Mouse (Mus musculus): ENCODE results near the gene Ube2d2b. TPM values are rescaled to one million over a fixed set of nuclear protein-coding genes. Genes with fewer than 3 reads are reported as not detected.

The Ube2d2b gene
- total RNA-seq (2021): not detected

DNA sequence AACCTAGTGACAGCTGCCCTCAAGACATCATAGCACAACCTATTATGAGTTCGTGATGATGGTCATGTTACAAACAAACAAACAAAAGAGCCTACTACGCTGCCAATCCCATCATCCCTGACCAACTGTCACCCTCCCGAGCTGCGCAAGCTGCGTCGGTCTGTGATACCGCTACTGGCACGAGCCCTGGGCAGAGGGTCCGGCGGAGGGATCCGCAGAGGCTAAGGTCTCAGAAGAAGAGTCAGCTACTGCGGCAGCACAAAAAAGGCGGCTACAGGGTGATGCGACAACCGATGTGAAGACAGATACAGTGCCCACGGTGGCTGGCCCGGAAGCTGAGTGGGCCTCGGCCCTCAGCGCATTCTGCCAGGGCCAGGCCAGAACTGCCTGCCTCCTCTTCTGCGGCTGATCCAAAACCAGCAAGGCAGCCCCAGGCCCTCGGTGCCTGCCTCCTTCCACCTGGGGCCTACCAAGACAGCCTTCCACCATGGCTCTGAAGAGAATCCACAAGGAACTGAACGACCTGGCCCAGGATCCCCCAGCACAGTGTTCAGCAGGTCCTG lies at the start of gene Ube2d2b:
TSS of gene Ube2d2b (plus strand) at position 102 of the 563 bp plus-strand sequence.
- intact Hi-C loops (cut with DNase I): no loop called here
- DNase-seq (ENCODE audit: low spot score): no peak

DNA sequence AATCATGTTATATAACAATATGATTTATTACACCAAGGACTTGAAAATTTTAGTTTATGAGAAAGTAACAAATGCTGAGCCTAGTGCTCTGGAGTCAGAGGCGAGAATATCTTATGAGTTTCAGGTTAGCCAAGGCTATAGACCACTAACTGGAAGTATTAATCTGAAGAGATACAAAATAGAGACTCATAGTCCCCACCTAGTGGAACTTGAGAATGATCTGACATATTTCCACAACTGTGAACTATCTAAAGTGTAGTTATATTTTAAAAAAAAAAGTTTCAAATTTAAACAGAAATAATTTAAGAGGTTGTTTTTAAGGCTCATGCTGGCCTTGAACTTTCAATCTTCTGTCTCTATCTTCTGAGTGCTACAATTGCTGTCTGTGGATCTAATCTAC lies 47.5 kb upstream of the Ube2d2b start:
- intact Hi-C loops (cut with DNase I): no loop called here
- no peak for DNase-seq (ENCODE audit: low spot score)

GRCm38 (mm10) chr5:107787682-107788443 lies 42.0 kb upstream of the Ube2d2b start:
- no peak for DNase-seq (ENCODE audit: low spot score)
- intact Hi-C loops (cut with DNase I): no loop called here

DNA sequence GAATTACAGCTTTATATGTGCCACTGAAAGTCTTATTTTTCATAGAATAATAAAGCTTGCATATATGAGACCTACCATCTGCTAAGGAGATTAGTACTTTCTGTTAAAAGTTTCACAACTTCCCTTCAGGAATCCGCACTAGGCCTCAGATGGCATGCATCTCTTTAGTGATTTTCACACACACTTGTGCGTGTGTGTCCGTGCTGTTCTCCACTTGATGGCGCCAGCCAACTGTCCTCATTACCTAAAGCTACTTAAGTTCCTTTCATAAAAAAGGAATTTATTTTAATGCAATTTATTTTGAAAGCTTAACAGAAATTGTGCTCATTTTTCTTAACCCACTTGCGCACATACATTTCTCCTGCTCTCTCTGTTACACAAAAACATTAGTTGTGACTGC lies 40.4 kb upstream of the Ube2d2b start:
- DNase-seq (ENCODE audit: low spot score): no peak
- intact Hi-C loops (cut with DNase I): no loop called here

DNA sequence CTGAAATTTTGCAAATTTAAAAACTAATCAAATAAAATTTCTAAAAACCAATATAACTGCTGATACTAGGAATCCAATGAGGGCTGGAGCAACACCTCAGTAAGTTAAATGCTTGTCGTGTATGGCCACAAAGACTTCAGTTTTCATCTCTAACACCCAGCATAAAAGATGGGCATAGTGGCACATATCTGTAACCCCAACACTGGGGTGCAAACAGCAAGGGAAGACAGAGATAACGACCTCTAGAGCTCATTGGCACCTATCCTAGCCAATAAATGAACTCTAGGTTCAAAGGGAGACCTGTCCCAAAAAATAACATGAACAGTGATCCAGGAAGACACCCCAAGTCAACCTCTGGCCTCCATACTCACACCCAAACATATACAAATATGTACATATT lies 37.9 kb upstream of the Ube2d2b start:
- intact Hi-C loops (cut with DNase I): loop anchor here (5.0 kb wide), 3 partner anchors 85 to 180 kb away; partner anchors contain the start of gene Evi5
- DNase-seq (ENCODE audit: low spot score): no peak

DNA sequence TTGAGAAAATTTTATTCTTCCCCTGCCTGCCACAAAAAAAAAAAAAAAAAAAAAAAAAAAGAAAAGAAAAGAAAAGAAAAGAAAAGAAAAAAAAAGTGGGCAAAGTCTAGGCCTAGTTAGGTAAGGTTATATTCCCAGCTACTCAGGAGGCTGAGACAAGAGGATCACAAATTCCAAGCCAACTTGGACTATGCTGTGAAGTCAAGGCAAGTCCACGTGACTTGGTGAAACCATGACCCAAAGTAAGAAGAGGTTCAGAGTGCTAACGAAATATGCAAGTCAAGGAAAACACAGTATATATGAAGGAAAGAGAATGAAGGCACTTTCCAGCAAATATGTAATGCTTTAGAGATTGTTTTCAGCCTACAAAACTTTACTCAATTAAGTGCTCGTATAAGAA lies 37.4 kb upstream of the Ube2d2b start:
- DNase-seq (ENCODE audit: low spot score): no peak
- intact Hi-C loops (cut with DNase I): loop anchor here (5.0 kb wide), 3 partner anchors 85 to 180 kb away; partner anchors contain the start of gene Evi5

DNA sequence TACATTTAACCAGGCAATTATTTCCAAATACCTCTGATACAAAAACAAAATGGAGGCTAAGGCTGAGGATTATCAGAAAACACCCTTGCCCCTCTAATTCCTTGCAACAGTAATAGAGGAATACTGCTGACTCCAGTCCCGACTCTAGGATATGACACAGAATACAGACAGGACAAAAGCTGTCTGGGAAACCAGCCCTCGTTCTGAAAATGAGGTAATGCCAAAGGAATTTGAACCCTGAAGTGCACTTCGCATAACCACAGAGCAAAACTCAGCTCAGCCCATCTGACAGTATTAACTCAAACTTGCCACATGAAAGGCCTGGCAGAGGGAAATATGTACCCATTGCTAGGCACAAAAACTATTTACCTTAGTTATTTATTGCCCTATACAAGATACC lies 36.6 kb upstream of the Ube2d2b start:
- intact Hi-C loops (cut with DNase I): loop anchor here (5.0 kb wide), 3 partner anchors 84 to 181 kb away; partner anchors contain the start of gene Evi5
- no peak for DNase-seq (ENCODE audit: low spot score)

DNA sequence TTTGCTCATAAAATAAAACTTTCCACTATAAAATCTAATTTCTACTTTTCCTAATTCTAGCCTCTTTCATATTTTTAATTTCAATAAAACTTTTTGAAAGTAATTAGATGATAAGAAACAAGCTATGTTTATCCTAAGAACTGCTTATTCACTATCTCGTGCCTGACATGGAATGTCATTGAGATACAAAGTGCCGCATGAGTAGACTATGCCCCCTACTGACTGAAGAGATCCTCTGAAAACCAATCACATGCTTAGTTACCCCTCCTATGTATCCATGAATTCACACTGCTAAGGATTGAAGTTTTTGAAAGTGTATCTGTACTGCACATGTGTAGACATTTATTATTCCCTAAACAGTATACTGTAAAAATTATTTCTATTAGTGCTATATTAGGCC lies 36.0 kb upstream of the Ube2d2b start:
- DNase-seq (ENCODE audit: low spot score): no peak
- intact Hi-C loops (cut with DNase I): loop anchor here (5.0 kb wide), 3 partner anchors 83 to 182 kb away; partner anchors contain the start of gene Evi5

DNA sequence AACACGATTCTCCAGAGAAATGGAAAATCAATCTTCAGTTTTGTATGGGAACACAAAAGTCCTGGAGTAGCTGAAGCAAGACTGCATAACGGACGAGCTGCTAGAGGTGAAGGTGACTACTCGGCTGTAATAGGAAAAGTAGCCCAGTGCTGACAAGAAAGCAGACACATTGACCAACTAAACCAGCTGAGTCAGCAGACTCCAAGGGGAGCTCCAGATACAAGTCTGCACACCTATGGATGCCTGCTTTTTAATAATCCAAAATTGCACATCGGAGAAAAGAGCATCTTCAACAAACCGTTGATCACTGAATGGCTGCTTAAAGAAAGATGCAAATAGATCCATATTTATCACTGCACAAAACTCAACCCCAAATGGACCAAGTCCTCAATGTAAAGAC lies 31.6 kb upstream of the Ube2d2b start:
- no peak for DNase-seq (ENCODE audit: low spot score)
- intact Hi-C loops (cut with DNase I): no loop called here

DNA sequence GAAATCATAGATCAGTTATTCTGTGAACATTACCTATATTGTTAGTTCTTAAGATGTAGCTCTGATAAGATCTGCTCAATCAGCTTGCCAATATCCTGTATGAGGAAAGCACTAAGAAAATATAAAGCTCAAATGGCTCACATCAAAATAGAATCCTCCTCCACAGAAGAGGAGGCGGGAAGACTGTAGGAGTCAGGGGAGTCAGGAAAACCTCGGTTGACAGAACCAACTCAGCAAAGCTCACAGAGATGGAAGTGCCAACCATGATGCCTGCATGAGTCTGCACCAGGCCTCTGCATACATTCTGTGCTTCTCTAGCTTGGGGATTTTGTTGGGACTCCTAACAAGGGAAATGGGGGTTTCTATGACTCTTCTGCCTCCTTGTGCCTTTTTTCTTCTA lies 28.7 kb upstream of the Ube2d2b start:
- DNase-seq (ENCODE audit: low spot score): no peak
- intact Hi-C loops (cut with DNase I): no loop called here

- intact Hi-C loops (cut with DNase I): no loop called here
- DNase-seq (ENCODE audit: low spot score): no peak
Observed at GRCm38 (mm10) chr5:107802621-107803020, 27.3 kb upstream of the Ube2d2b start.

- DNase-seq (ENCODE audit: low spot score): no peak
- intact Hi-C loops (cut with DNase I): no loop called here
Observed at GRCm38 (mm10) chr5:107807496-107807895, 22.4 kb upstream of the Ube2d2b start.

GRCm38 (mm10) chr5:107814651-107815050 lies 15.2 kb upstream of the Ube2d2b start:
- intact Hi-C loops (cut with DNase I): no loop called here
- DNase-seq (ENCODE audit: low spot score): no peak

- no peak for DNase-seq (ENCODE audit: low spot score)
- intact Hi-C loops (cut with DNase I): no loop called here
Observed at GRCm38 (mm10) chr5:107822521-107822920, 7.4 kb upstream of the Ube2d2b start.

DNA sequence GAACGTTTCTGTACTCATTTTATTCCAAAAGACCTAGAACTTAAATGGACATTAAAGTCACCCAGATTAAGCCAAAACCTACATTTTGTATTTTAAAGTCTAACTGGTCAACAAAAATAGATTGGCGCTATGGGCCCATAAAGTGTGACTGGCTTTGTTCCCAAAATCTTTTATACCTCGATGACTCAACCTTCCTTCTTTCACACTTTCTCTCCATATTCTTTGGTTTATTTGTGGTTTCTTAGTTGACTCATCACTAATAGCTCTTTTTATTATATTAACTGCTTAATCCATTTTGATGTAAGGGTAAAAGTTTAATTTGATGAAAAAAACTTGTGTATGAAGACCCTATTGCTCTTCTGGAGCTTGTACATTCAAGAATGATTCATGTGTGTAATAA lies 1.5 kb downstream of the Ube2d2b start:
- intact Hi-C loops (cut with DNase I): no loop called here
- DNase-seq (ENCODE audit: low spot score): no peak

- DNase-seq (ENCODE audit: low spot score): no peak
- intact Hi-C loops (cut with DNase I): no loop called here
Observed at GRCm38 (mm10) chr5:107834287-107834686, 4.4 kb downstream of the Ube2d2b start.

- no peak for DNase-seq (ENCODE audit: low spot score)
- intact Hi-C loops (cut with DNase I): no loop called here
Observed at GRCm38 (mm10) chr5:107838891-107839644, 9.2 kb downstream of the Ube2d2b start.

DNA sequence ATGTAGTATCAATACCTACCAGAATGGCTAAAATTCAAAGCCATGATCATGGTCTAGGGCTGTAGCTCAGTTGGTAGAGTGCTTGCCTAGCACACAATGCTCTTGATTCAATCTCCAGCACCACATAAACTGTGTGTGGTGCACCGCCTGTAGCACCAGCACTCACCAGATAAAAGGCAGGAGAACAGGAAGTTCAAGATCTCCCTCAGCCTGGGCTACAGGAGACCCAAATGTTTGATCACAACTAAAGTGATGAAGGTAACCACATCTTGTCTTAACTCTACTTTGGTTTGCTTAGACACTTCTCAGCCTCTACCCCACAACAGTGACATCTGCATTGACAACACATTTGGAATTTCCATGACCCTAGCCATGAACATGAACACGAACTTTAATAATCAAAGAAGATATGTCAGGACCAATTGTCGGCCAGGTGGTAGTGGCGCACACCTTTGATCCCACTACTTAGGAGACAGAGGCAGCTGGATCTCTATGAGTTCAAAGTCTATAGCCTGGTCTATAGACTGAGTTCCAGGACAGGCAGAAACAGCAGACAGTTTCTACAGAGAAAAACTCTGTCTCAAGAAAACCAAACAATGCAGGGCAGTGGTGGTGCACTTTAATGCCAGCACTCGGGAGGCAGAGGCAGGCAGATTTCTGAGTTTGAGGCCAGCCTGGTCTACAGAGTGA lies 10.8 kb downstream of the Ube2d2b start:
- no peak for DNase-seq (ENCODE audit: low spot score)
- intact Hi-C loops (cut with DNase I): no loop called here

- intact Hi-C loops (cut with DNase I): no loop called here
- DNase-seq (ENCODE audit: low spot score): no peak
Observed at GRCm38 (mm10) chr5:107847349-107847748, 17.4 kb downstream of the Ube2d2b start.

GRCm38 (mm10) chr5:107847817-107848216 lies 17.9 kb downstream of the Ube2d2b start:
- intact Hi-C loops (cut with DNase I): no loop called here
- DNase-seq (ENCODE audit: low spot score): no peak
